Mouse (Mus musculus): Measurements from ENCODE around the gene Rps10.

DNA sequence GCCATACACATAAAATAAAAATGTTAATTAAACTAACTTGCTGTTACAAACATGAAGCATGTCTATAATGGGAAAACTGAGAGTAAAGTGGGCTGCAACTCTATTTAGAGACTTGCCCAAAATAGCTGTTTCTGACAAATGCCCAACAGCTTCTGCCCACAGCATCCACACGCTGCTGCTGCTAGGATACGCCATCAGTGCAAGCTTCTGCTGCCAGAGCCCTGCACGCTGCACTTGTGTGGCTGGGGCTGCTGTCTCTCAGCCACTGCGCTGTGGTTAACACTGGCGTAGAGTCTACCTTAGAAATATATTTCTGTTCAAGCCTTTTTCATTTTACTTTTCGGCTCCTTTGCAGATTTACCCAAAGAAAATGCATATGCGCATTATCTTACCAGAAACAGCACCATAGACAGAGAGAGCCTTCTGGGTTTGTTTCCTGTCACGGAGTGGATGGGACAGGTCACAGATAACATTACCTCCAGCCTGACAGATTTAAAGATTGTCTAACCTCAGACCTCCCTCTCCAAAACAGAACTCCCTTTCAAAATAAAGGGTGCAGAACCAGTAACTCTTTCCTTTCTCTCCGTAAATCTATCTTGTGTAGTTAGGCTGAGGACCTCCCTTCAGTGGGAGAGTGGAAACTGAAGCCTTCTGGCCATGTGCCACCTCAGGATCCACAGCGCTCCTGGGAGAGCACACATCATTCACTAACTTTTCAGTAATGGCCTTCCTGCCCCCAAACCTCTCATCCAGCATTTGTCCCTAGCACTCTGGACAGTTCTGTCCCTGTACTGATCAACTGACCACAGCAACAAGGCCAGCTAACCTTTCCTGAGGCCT, 25.6 kb downstream of the Rps10 start:
- TF ChIP-seq ETS1 (conservative IDR thresholded peaks at IDR 0.05; ENCODE audit: low read depth, low read length), result no peak
- no peak for TF ChIP-seq SIN3A (IDR thresholded peaks at IDR 0.05; ENCODE audit: low read length)
- TF ChIP-seq EP300 (IDR thresholded peaks at IDR 0.05; ENCODE audit: low read length), result no peak
- TF ChIP-seq ELF1 (IDR thresholded peaks at IDR 0.05; ENCODE audit: low read depth, low read length), result no peak
- TF ChIP-seq CTCF (conservative IDR thresholded peaks at IDR 0.05 in 1 of 2, IDR thresholded peaks at IDR 0.05 in 1 of 2; ENCODE audit: low read depth in 2 of 2, low read length in 2 of 2), result no peak
- no peak for TF ChIP-seq MAX (IDR thresholded peaks at IDR 0.05; ENCODE audit: low read length)
- TF ChIP-seq HCFC1 (IDR thresholded peaks at IDR 0.05; ENCODE audit: low read depth, low read length), result no peak
- no peak for TF ChIP-seq NELFE (IDR thresholded peaks at IDR 0.05; ENCODE audit: low read depth, low read length)
- no peak for TF ChIP-seq TBP (conservative IDR thresholded peaks at IDR 0.05; ENCODE audit: low read depth, low read length)
- no peak for TF ChIP-seq RCOR1 (conservative IDR thresholded peaks at IDR 0.05; ENCODE audit: low read depth, low read length)
- TF ChIP-seq GABPA (IDR thresholded peaks at IDR 0.05; ENCODE audit: insufficient replicate concordance, low read depth, low read length), result no peak
- TF ChIP-seq POLR2A (IDR thresholded peaks at IDR 0.05; ENCODE audit: low read depth, low read length), result no peak
